Mouse (Mus musculus) c-Kit-positive CD71-positive TER-119-negative erythroid progenitor cells, embryonic 14.5 days (primary cell): Measurements from ENCODE around the gene Tatdn3.

Experiments used
- DNase-seq: peaks from one replicate; pipeline ENCODE4 v3.0.0-alpha.2; 2013; ENCODE audit warnings: low read depth

The Tatdn3 gene

DNA sequence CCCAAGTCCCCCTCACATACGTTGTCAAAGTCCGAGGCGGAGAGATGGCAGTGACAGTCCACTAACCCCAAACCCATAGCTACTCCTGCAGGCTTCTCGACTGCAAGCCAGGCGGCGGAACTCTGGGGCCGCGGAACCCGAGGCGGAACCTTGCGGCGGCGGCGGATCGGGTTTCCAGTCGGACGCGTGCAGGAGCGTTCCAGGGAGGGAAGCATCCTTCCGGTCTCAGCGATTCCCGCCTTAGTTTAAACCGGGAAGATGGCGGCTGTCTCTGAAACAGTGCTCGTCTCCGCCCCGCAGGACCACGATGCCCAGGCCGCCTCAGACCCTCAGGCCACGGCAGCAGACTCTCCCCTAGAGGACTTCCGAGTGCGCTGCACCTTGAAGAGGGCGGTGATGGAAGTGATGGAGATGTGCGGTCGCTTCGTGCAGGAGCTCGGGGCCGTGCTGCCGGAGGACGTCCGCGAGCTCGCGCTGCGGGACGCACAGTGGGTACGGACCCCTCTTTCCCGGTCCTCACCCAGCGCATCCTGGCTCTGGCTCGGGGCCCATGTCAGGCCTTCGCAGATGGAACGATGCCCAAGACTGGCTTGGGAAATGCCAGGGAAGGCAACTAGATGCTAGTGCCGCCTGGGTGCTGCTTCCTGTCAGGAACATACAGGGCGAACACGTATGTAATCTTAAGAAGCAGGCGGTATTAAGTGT is at the start of gene Tatdn3, which contains the start of gene Nsl1:
TSS of gene Tatdn3 (minus strand) at position 152 of the 705 bp plus-strand sequence.
TSS of gene Nsl1 (plus strand) at position 232 of the 705 bp plus-strand sequence.
- peak; percentile 82 for DNase-seq

DNA sequence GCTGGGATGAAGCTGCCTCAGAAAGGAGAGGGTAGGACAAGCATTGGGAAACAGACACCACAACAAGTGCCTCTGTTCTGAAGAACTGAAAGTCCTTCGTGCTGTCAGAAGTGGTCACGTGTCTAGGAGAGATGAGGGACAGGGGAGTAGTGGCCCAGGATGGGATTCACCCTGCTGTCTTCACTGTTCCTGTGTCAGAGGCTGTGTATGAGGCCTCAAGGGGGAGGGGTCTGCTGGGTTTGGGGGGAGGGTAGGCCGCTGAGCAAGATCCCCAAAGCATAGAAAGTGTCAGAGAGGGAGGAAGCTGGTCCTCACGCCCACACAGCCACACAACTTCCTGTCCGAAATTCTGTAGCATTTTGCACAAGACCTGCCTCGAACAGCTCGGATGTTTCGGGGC is 48.4 kb upstream of the Tatdn3 start:
- DNase-seq, result no peak

DNA sequence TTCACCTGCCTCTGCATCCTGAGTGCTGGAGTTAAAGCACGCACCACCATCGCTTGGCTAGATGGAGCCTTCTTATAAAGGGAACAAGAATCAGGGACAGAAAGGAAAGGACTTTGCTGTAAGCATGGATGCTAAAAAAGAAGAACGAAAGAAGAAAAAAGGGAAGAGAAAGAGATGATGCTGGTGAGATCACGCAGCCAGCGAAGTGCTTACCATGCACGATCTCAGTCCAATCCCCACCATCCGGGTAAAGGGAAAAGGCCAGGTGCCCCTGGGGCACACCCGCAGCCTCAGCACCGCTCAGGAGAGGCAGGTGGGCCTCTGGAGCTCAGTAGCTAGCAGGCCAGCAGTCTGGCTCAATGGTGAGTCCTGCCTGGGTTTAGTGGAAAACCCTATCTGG is 47.2 kb upstream of the Tatdn3 start:
- no peak for DNase-seq

GRCm38 (mm10) chr1:191107306-191107705 is 44.6 kb upstream of the Tatdn3 start:
- no peak for DNase-seq

GRCm38 (mm10) chr1:191105246-191105645 is 42.5 kb upstream of the Tatdn3 start:
- DNase-seq, result no peak

DNA sequence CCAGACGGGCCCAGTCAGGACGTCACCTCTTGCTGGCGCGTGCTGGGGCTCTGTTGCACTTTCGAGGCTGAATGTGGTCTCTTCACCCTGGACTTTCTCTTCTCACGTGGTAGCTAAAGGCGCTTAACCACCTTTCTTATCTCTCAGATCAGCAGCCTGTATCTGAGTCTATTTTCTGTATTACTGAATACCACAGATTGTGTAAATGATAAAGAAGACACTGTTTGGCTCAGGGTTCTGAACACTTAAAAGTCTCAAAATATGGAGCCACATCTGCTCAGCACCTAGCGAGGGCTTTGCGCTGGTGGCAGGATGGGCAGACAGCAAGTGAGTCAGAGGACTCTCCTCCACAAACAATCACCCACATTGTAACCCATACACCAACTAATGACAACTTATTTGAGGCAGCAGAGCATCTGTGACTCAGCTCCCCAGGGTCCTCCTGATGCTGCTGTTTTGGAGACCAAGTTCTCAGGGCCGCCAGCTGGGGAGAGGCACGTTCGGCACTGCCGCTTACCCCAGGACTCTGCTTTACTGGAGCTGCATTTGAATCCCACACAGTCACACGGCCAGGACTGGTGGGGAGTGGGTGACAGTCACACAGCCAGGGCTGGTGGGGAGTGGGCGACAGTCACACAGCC is 40.1 kb upstream of the Tatdn3 start:
- DNase-seq, result no peak

DNA sequence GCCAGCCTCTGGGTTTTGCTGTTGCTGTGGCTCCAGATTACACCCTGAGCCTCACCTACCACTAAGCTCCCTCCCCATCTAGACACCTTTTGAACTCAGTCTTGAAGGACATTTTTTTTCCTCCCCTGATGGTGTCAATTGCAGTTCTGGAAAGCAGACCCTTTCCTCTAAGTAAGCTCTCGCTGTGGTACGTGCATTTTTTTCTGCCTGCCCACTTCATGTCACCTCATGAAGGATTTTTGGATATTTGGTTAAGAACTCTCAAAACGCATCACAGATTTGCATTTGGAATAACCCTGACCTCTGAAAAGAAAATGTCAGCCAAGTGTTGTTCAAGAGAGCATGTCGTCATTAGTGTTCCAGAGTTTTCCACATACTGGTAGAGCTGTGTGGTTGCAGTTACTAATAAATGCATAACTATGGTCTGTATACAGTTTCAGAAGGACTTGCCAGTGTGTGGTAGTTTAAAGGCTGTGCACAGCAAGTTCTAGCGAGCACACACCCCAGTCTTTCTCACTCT is 37.1 kb upstream of the Tatdn3 start:
- no peak for DNase-seq

- DNase-seq, result no peak
Observed at GRCm38 (mm10) chr1:191099114-191099513, 36.4 kb upstream of the Tatdn3 start.

GRCm38 (mm10) chr1:191097802-191098747 is 35.3 kb upstream of the Tatdn3 start, which contains the start of gene Batf3:
Batf3 (plus strand) TSS chr1:191097847.
- DNase-seq, result no peak

GRCm38 (mm10) chr1:191096871-191097681 is 34.3 kb upstream of the Tatdn3 start:
- no peak for DNase-seq

DNA sequence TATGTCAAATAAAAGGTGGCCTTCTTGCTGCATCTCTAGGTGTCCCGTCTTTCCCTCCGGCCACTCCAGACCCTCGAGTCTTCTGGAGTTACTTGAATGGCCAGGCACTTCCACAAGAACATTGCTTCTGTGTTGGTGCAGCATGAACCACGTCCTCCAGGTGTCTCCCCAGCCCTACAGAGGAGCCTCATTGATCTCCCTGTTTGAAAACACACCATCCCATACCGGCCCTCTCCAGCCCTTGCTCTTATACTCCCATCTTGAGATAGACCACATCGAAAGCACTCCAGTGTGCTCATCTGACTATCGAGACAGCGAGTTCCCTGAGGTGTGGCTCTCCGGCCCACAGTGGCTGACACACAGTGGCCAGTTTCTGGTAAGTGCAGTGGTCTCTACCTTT is 32.3 kb upstream of the Tatdn3 start:
- no peak for DNase-seq

GRCm38 (mm10) chr1:191093578-191093977 is 30.8 kb upstream of the Tatdn3 start:
- DNase-seq, result no peak

- DNase-seq, result no peak
Observed at GRCm38 (mm10) chr1:191092050-191092449, 29.3 kb upstream of the Tatdn3 start.

GRCm38 (mm10) chr1:191089355-191089754 is 26.6 kb upstream of the Tatdn3 start:
- no peak for DNase-seq

- no peak for DNase-seq
Observed at GRCm38 (mm10) chr1:191087955-191088354, 25.2 kb upstream of the Tatdn3 start.

DNA sequence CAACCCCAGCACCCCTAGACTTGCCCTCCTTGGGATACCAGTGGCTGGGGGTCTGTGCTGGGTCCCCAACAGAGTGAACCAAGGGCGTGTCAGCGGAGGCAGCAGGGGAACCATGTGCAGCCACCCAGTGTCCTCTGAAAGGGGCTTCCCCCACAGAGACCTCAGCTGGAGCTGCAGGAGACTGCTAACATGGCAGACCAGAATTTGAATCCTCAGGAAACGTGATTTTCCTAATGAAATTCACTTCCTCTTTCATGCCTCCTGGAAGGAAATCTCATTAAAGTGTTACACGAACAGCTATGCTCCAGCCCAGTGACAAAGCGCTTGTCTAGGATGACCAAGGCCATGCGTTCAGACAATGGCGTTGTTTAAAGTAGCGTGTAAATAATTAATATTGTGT is 24.2 kb upstream of the Tatdn3 start:
- no peak for DNase-seq

DNA sequence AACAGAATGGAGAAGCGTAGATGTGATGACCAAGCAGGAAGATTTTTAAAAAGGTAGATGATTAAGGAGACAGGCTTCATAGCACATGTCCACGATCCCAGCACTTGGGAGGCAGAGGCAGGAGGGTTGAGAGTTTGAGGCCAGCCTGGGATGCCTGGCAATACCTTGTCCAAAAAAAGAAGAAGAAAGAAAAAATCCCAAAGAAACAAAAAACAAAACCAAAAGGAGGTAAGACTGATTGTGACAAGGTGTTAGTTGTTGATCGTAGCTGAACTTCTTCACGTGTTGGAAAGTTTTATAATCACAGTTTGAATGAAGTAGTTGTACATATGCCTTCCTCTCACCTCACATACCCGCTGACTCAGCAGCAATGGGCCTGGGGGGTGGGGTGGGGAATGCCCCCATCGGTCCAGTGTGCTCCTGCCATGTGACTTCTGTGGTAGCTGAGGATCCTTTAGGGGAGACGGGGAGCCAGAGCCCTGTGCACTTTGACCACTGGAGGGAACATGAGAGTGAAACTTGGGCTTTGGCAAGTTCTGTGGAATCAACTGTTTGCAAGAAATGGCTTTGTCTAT is 23.7 kb upstream of the Tatdn3 start:
- DNase-seq, result no peak

GRCm38 (mm10) chr1:191085597-191085996 is 22.9 kb upstream of the Tatdn3 start:
- no peak for DNase-seq

- DNase-seq, result no peak
Observed at GRCm38 (mm10) chr1:191084951-191085559, 22.3 kb upstream of the Tatdn3 start.

- DNase-seq, result no peak
Observed at GRCm38 (mm10) chr1:191083230-191083629, 20.5 kb upstream of the Tatdn3 start.
